Mouse (Mus musculus) right cerebral cortex, adult 18-20 months (tissue): ENCODE results near the gene Dcbld1.
"Not testable (repeated sequence)": the region's sequence is repeated elsewhere in the genome, so short reads cannot be mapped to it uniquely, and the experiment has no call there.

ENCODE experiments used
- DNase-seq: peaks from one replicate; pipeline ENCODE4 v3.0.0; 2022; ENCODE audit warnings: mixed read lengths

The Dcbld1 gene

DNA sequence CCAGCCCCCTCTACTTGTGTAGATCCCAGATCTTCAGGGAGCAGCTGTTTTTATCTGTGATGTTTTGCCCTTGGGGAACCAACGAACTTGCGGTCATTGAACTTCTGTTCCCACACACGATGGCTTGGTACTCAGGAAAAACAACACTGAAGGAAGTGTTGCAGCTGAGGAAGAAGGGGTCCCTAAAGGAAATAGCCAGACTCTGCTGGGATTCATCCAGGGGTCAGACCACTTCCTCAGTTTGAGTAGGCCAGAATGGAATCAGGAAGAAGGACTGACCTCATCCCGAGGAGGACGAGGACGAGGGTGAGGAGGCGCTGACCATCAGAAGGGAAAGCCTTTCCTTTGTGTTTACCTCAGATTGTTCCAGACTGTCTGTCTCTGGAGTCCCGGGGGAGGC, 75.8 kb downstream of the Dcbld1 start:
- no peak for DNase-seq

DNA sequence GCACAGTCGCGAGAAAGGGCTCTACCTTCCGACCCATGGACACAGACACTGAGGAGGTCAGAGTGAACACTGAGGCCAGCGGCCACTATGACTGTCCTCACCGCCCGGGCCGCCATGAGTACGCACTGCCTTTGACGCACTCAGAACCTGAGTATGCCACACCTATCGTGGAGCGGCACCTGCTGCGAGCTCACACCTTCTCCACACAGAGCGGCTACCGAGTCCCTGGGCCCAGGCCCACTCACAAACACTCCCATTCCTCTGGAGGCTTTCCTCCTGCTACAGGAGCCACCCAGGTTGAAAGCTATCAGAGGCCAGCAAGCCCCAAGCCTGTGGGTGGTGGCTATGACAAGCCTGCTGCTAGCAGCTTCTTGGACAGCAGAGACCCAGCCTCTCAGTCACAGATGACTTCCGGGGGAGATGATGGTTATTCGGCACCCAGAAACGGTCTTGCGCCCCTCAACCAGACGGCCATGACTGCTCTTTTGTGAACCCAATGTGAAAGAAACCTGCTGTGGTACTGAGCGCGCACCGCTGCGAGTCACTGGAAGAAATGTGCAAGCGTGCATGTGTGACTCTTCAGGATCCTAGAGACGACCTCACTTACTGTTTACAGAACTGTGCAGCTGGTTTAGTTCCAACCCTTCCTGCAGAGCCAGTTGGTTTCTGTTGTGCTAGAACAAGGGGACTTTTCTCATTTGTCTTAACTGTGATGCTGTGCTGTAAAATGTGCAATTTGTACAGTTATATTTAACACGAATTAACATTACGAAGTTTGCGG, 86.3 kb downstream of the Dcbld1 start:
- no peak for DNase-seq

DNA sequence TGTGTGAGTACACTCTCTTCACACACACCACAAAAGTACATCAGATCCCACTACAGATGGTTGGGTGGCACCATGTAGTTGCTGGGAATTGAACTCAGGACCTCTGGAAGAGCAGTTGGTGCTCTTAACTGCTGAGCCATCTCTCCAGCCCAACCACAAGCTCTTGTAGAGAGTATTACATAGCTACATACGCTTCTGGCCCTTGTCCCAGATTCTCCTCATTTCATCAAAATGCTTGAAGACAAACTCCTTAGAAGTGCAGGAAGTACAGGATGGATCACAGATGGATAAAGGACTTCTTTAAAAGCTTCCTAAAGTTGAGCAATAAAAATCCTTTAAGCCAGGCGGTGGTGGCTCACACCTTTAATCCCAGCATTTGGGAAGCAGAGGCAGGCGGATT, 88.5 kb downstream of the Dcbld1 start:
- no peak for DNase-seq

DNA sequence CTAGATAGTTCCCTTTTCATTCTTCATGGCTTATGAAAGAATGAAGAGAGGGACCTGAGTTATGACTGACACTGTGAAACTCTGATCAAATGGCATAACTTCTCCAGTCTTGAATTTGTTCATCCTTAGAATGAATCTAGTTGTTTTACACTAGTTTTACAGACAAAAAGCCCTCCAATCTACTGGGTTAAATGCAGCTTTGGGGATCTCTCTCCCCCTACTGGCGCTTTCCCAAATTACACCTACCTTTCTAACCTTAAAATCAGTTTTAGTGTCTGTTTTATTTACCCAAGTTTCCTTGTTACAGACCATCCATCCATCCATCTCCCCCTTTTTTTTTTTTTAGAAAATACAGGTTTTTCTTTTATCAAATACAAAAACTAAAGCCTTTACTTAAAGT, 97.6 kb downstream of the Dcbld1 start:
- peak; percentile 24 for DNase-seq

DNA sequence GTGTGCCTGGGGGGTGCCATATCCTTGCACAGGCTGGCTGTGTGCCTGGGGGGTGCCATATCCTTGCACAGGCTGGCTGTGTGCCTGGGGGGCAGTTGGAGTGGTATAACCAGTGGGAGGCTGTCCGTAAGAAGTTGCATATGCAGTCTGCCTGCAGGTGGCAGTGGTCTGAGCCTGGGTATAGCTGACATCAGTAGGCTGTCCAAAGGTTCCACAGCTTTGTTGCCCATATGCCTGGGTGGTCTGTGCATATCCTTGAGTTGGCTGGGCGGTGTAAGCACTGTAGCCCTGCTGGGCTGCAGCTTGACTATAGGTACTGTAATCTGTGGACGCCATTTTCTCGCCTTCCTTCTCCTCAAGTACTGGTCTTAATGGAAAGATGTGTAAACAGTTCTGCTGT, 109.9 kb downstream of the Dcbld1 start:
- not testable (repeated sequence) for DNase-seq

DNA sequence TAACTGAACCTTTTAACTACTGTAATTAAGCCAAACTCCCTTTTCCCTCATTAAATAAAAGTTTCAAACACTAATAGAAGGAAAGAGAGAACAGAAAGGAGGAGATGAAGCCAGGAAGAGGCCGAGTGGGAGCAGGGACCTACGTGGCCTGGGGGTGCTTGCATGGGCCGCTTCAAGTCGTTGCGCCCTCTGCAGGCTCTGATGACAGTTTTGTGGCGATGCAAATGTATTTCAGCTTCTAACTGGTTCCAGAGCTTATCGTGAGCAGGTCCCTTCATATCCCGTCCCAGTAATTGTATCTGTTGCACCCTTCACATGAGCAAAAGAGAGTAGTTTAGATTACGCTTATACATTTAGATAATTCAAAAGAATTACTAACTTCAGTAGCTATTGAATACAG, 119.8 kb downstream of the Dcbld1 start:
- DNase-seq = no peak

DNA sequence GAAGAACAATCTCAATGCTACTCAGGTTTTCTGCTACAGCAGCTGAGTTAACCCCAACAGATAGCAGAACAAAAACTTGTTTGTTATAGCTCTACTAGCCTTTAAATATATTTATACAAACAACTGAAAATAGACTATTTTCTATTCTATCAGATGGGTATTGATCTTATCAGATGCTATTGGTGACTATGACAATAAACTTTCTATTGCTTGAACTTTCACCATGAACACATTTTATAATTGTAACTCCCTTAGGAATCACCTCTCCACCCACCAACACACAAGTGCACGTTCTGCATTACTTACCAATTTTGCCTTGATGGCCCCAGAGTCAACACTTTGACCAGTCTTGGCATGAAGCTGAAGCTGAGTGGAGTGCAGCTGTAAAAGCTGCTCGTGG, 125.0 kb downstream of the Dcbld1 start, which contains the start of gene Gm26741:
Gene Gm26741 (plus strand): TSS at position 301 of the 400 bp plus-strand sequence.
- no peak for DNase-seq

DNA sequence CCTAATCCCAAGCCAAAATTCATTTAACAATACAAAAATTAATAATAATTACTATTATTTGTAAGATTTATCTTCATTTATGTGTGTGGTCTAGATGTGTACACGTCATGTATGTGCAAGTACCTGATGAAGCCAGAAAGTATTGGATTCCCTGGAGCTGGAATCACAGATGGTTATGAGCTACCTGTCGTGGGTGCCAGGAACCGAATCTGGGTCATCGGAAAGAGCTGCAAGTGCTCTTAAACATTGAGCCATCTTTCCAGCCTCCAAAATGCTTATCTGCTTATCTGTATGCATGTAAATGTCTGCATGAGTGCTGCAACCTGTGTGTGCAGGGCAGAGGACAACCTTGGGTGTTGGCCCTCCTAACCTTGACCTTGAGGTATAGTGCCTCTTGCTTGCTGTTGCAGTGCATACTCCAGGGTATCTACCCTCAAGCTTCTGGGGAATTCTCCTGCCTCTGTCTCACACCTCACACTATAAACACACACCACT, 126.9 kb downstream of the Dcbld1 start:
- DNase-seq = no peak

DNA sequence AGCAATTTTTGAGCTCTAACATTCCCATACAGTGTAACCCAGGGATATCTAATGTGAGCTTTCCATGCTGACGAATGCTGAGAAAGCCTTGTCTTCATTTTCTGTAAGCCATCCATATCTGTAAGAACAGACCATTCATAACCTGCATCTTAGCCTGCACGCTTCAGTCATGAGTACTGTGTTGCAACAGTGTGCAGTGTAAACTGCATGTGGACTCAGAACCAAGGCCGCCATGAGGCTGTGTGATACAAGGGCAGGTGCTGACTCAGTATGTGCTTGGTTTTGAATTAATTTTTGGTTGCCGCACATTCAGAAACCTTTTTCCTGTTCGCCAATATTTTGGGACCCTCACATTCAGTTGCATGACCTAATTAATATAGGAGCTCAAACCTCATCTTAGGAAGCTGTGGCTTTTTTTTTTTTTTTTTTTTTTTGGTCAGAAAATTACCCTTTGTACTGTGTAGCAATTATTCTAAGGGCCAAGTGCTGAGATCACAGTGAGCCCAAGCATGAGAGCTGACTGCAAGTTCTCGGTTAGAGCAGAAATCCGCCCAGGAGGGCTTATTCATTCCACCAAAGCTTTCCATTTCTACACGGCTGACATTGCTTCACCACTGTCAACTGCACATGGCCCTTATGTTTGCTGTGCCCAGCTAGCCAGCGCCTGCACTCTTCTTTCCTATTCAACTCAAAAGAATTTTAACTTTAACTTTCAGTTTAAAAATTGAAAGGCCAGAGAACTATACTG, 127.6 kb downstream of the Dcbld1 start:
- DNase-seq = no peak

DNA sequence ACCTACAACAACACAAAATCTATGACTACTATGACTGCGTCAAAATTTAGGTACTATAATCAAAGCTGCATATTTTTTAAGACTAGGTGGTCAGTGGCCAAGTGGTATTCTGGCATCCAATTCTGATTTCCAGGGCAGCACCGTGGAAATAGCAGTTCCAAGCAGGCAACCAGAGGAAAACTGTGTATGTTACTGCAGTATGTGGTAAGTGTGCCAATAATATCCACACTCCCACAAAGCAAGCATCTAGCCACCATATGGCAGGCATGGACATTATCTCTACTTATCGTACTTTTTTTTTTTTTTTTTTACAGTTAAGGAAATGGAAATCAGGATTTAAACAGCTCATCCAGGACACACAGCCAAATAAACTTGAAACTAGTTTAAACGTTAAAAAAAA, 135.0 kb downstream of the Dcbld1 start:
- peak; percentile 20 for DNase-seq
